Mouse (Mus musculus) midbrain, embryonic 14.5 days (tissue): ENCODE measurements around the gene Irf4. TPM values are rescaled to one million over a fixed set of nuclear protein-coding genes. Genes with fewer than 3 reads are reported as not detected.

Experiments used
- ATAC-seq: fragments of 200-750 bp; cut with Nextera tagmentation; 2 replicates; pipeline ENCODE4 v1.8.0; 2017; ENCODE audit warnings: moderate number of reproducible peaks, moderate library complexity; ENCODE audit not compliant: low FRiP score, low TSS enrichment
- DNase-seq: peaks from one replicate; pipeline ENCODE4 v3.0.0-alpha.2; 2015
- H3K27ac ChIP-seq: fragments of 300-500 bp; sonication (generic); replicated peaks from 2 replicates; pipeline ENCODE4 v1.5.1; 2014; ENCODE audit warnings: mild to moderate bottlenecking, low read depth, low read length, moderate library complexity
- H3K27me3 ChIP-seq: fragments of 300-500 bp; sonication (generic); 2 replicates; pipeline ENCODE4 v1.6.1; 2014; ENCODE audit warnings: low read length, control low read depth, mixed read lengths; ENCODE audit not compliant: control insufficient read depth, insufficient read depth
- H3K36me3 ChIP-seq: fragments of 300-500 bp; sonication (generic); 2 replicates; pipeline ENCODE4 v1.6.1; 2014; ENCODE audit warnings: low read length, control low read depth; ENCODE audit not compliant: control insufficient read depth, insufficient read depth
- H3K4me1 ChIP-seq: fragments of 300-500 bp; sonication (generic); 2 replicates; pipeline ENCODE4 v1.6.1; 2014; ENCODE audit warnings: mild to moderate bottlenecking, antibody characterized with exemption, low read length, control low read depth; ENCODE audit not compliant: control insufficient read depth, insufficient read depth
- H3K4me2 ChIP-seq: fragments of 300-500 bp; sonication (generic); 2 replicates; pipeline ENCODE4 v1.6.1; 2014; ENCODE audit warnings: mild to moderate bottlenecking, low read length, moderate library complexity
- H3K4me3 ChIP-seq: fragments of 300-500 bp; sonication (generic); replicated peaks from 2 replicates; pipeline ENCODE4 v1.5.1; 2014; ENCODE audit warnings: low read depth, low read length
- H3K9ac ChIP-seq: fragments of 300-500 bp; sonication (generic); replicated peaks from 2 replicates; pipeline ENCODE4 v1.6.1; 2014; ENCODE audit warnings: mild to moderate bottlenecking, low read length, moderate library complexity
- H3K9me3 ChIP-seq: fragments of 300-500 bp; sonication (generic); 2 replicates; pipeline ENCODE4 v1.6.1; 2016; ENCODE audit warnings: low read length, control low read depth, mixed read lengths; ENCODE audit not compliant: control insufficient read depth
- WGBS: fragments of 180-500 bp; shearing (Covaris S2); extraction: QIAGEN DNeasy Blood & Tissue Kit; methylation state at CpG from one replicate; pipeline ENCODE4 v1.1.7; 2014; 5-methylcytosine and 5-hydroxymethylcytosine counted together
- polyA plus RNA-seq: library from polyadenylated mRNA; unstranded; fragments of >200 nt; fragmentation: Nextera tagmentation; extraction: Ambion mirVana; gene quantifications from 2 replicates; pipeline ENCODE4 v1.2.1, GENCODE M21; 2014

Gene Irf4
- polyA plus RNA-seq, 1 experiment from 2014 or later, result 0.17 TPM

GRCm38 (mm10) chr13:30715573-30715972 is 33.5 kb upstream of the Irf4 start:
- DNase-seq (no peak), ATAC-seq (no peak)
- no peak overlapping the region for H3K4me3 ChIP-seq
- no peaks in the 10 kb centered on the region for H3K4me1 ChIP-seq
- H3K36me3 ChIP-seq, result no peaks in the 10 kb centered on the region
- H3K4me2 ChIP-seq, result no peak overlapping the region
- H3K27ac ChIP-seq, result no peak overlapping the region
- no peaks in the 10 kb centered on the region for H3K27me3 ChIP-seq
- H3K9ac ChIP-seq, result no peak overlapping the region
- H3K9me3 ChIP-seq, result no peaks in the 10 kb centered on the region
- 85% methylated on average over 4 of the region's 4 CpGs for WGBS

GRCm38 (mm10) chr13:30716611-30717010 is 32.4 kb upstream of the Irf4 start:
- Histone ChIP-seq H3K27ac (no peak overlapping the region), H3K36me3 (no peaks in the 10 kb centered on the region), H3K27me3 (no peaks in the 10 kb centered on the region), H3K4me2 (no peak overlapping the region), H3K4me1 (no peaks in the 10 kb centered on the region), H3K4me3 (no peak overlapping the region), H3K9me3 (no peaks in the 10 kb centered on the region), H3K9ac (no peak overlapping the region)
- 78% methylated on average over 5 of the region's 5 CpGs for WGBS
- ATAC-seq (no peak), DNase-seq (no peak)

DNA sequence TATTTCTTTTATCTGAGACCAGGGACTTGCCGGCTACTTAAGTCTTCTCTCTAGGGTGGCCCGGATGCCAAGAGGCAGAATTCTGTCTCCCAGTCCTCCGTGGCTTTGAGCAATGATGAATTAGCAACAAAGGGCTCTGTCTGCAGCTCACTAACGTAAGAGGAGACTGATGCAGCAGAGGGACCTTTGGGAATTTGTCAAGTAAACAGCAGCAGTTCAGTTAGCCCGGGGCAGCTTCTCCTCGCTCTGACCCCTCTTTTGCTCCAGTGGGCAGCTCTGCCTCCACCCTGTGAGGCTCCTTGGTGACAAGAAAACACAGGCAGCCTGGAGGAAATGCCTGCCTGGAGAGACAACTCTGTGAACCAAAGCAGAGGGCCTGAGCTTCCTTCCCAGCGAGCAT is 26.4 kb upstream of the Irf4 start:
- peak; percentile 44 for DNase-seq
- WGBS, result 8% methylated on average over 7 of the region's 7 CpGs

DNA sequence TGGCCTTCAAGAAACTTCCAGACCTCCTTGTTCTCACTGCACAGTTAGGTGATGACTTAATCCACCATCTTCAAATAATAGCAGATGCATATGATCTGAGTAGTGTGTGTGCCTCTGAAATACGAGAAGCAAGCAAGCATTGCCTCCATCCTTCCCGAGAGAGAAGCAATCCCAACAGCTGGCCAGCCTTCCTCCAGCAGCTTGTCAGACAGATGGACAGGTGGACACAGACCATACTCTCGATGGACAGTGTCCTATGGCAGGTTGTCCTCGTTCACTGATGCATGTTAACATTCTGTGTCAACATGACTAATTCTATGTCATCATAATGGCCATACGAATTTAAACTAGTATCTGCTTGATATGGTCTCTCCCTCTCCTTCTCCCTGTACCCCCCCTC is 25.8 kb upstream of the Irf4 start:
- no peak for DNase-seq
- H3K27ac ChIP-seq, result no peak overlapping the region
- H3K4me1 ChIP-seq, result peaks cover 11% of the 10 kb centered on the region
- no peak overlapping the region for H3K4me2 ChIP-seq
- no peaks in the 10 kb centered on the region for H3K9me3 ChIP-seq
- no peak for ATAC-seq
- H3K27me3 ChIP-seq, result no peaks in the 10 kb centered on the region
- no peak overlapping the region for H3K4me3 ChIP-seq
- no peaks in the 10 kb centered on the region for H3K36me3 ChIP-seq
- H3K9ac ChIP-seq, result no peak overlapping the region
- WGBS, result 63% methylated on average over 5 of the region's 5 CpGs

More for the DNA sequence above, 26.4 kb upstream of the Irf4 start:
- Histone ChIP-seq H3K27ac (peak overlapping the region; percentile 32; the same call in 1 of the 2 replicates), H3K36me3 (no peaks in the 10 kb centered on the region), H3K9me3 (no peaks in the 10 kb centered on the region), H3K4me3 (no peak overlapping the region), H3K27me3 (no peaks in the 10 kb centered on the region), H3K9ac (peak overlapping the region; percentile 16; the same call in 1 of the 2 replicates), H3K4me2 (peak overlapping the region; percentile 13; the same call in 1 of the 2 replicates), H3K4me1 (peaks cover 11% of the 10 kb centered on the region)
- no peak for ATAC-seq

DNA sequence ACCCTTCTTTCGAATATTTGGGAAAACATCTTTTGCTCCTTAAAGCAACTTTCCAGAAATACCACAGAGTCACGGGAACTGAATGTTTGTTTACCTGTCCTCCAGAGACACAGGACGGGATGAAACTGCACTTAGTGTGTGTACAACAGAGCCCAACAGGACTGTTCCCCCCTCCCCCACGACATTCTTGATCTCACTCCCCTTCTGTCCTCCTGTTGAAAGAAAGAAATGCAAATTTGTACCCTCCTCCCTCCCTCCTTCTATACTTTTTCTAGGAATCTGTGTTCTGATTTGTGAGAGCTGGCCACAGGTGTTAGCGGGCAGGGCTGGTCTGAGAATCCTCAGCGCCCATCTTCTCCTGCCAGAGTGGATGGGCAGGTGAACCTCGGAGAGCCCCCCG is 25.2 kb upstream of the Irf4 start:
- Histone ChIP-seq H3K36me3 (no peaks in the 10 kb centered on the region), H3K27ac (no peak overlapping the region), H3K27me3 (no peaks in the 10 kb centered on the region), H3K9me3 (no peaks in the 10 kb centered on the region), H3K9ac (no peak overlapping the region), H3K4me3 (no peak overlapping the region), H3K4me1 (peaks cover 11% of the 10 kb centered on the region), H3K4me2 (no peak overlapping the region)
- DNase-seq (no peak), ATAC-seq (no peak)
- 64% methylated on average over 8 of the region's 8 CpGs for WGBS

GRCm38 (mm10) chr13:30724691-30725271 is 24.2 kb upstream of the Irf4 start:
- no peak overlapping the region for H3K9ac ChIP-seq
- no peak overlapping the region for H3K27ac ChIP-seq
- H3K27me3 ChIP-seq, result no peaks in the 10 kb centered on the region
- H3K4me3 ChIP-seq, result no peak overlapping the region
- H3K4me1 ChIP-seq, result peaks cover 11% of the 10 kb centered on the region
- no peaks in the 10 kb centered on the region for H3K9me3 ChIP-seq
- H3K36me3 ChIP-seq, result no peaks in the 10 kb centered on the region
- ATAC-seq (no peak), DNase-seq (peak; percentile 15)
- 25% methylated on average over 7 of the region's 7 CpGs for WGBS
- no peak overlapping the region for H3K4me2 ChIP-seq

DNA sequence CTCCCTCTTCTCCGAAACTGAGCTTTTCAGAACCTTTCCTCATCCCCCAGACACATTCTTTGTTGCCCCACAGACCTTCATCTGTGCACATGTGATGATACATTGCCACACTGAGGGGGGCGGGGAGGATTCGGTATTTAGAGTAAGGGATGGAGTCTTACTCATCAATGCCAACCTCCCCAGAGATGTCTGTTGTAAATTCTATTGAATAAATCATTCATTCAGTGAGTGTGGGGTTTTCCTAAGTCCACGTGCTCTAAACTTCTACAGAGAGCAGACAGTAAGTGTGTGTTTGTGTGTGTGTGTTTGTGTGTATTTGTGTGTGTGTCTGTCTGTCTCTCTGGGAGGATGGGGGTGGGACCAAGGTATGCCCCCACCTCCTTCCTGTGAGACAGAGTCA is 22.1 kb upstream of the Irf4 start:
- no peak overlapping the region for H3K4me3 ChIP-seq
- 85% methylated on average over 4 of the region's 4 CpGs for WGBS
- no peak overlapping the region for H3K27ac ChIP-seq
- no peaks in the 10 kb centered on the region for H3K36me3 ChIP-seq
- H3K27me3 ChIP-seq, result no peaks in the 10 kb centered on the region
- H3K9me3 ChIP-seq, result no peaks in the 10 kb centered on the region
- peaks cover 11% of the 10 kb centered on the region for H3K4me1 ChIP-seq
- H3K9ac ChIP-seq, result no peak overlapping the region
- no peak overlapping the region for H3K4me2 ChIP-seq
- no peak for ATAC-seq
- DNase-seq, result no peak

DNA sequence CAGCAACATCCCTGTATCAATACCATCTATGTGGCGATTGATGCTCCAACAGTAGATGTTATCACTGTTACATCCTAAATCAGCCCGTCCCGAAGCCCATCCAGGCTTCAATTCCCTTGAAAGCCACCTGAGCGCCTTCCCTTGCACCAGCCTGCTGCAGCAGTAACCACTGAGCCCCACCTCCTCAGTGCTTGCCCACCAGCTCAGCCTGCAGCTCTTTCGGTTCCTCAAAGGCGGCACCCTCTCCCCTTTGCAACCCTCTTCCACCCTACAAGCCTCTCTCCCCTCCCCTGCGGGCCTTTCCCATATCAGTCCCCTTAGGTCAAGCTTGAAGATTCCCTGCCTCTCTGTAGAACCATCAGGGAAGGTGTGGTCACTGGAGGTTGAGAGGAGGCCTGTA is 20.9 kb upstream of the Irf4 start:
- H3K4me2 ChIP-seq, result no peak overlapping the region
- WGBS, result 95% methylated on average over 7 of the region's 7 CpGs
- no peak for ATAC-seq
- DNase-seq, result no peak
- no peaks in the 10 kb centered on the region for H3K27me3 ChIP-seq
- no peaks in the 10 kb centered on the region for H3K9me3 ChIP-seq
- H3K4me3 ChIP-seq, result no peak overlapping the region
- 0 out of 2 replicates have a peak, but pooled peaks cover 4% of the 10 kb centered on the region for H3K4me1 ChIP-seq
- H3K36me3 ChIP-seq, result no peaks in the 10 kb centered on the region
- H3K9ac ChIP-seq, result no peak overlapping the region
- no peak overlapping the region for H3K27ac ChIP-seq

GRCm38 (mm10) chr13:30729245-30729644 is 19.8 kb upstream of the Irf4 start:
- Histone ChIP-seq H3K4me3 (no peak overlapping the region), H3K4me2 (no peak overlapping the region), H3K27me3 (no peaks in the 10 kb centered on the region), H3K9me3 (no peaks in the 10 kb centered on the region), H3K9ac (no peak overlapping the region), H3K4me1 (0 out of 2 replicates have a peak, but pooled peaks cover 4% of the 10 kb centered on the region), H3K36me3 (no peaks in the 10 kb centered on the region), H3K27ac (no peak overlapping the region)
- no peak for ATAC-seq
- no peak for DNase-seq
- 65% methylated on average over 6 of the region's 6 CpGs for WGBS
